Mouse (Mus musculus) olfactory bulb, adult 2 months (tissue): Measurements from ENCODE around the gene Nacc2.

Experiments
- CTCF ChIP-seq: fragments of 200-500 bp; IDR thresholded peaks from 2 replicates; pipeline ENCODE4 v1.5.1; 2012; ENCODE audit warnings: low read depth, mild to moderate bottlenecking, low read length, moderate library complexity; ENCODE audit not compliant: insufficient read depth
- POLR2A ChIP-seq: fragments of 200-500 bp; IDR thresholded peaks from 2 replicates; pipeline ENCODE4 v1.6.1; 2012; ENCODE audit warnings: mild to moderate bottlenecking, low read depth, low read length, moderate library complexity; ENCODE audit not compliant: insufficient read depth

- no peak for TF ChIP-seq POLR2A
- no peak for TF ChIP-seq CTCF
Observed at GRCm38 (mm10) chr2:26055747-26056102, 67.3 kb downstream of the Nacc2 start.
